Mouse (Mus musculus) neural tube, embryonic 11.5 days (tissue): ENCODE measurements around the gene Vps11. TPM values are rescaled to one million over a fixed set of nuclear protein-coding genes. Genes with fewer than 3 reads are reported as not detected.

Experiments used
- ATAC-seq: fragments of 200-750 bp; cut with Nextera tagmentation; 2 replicates; pipeline ENCODE4 v1.8.0; 2017; ENCODE audit warnings: moderate number of reproducible peaks, mild to moderate bottlenecking, moderate TSS enrichment, moderate library complexity; ENCODE audit not compliant: insufficient read depth, low FRiP score, low TSS enrichment
- DNase-seq: peaks from one replicate; pipeline ENCODE4 v3.0.0-alpha.2; 2015; ENCODE audit warnings: low spot score
- H3K27ac ChIP-seq: fragments of 300-500 bp; sonication (generic); 2 replicates; pipeline ENCODE4 v1.5.1; 2014; ENCODE audit warnings: low read depth, mild to moderate bottlenecking, low read length
- H3K27me3 ChIP-seq: fragments of 300-500 bp; sonication (generic); 2 replicates; pipeline ENCODE4 v1.6.1; 2014; ENCODE audit warnings: mild to moderate bottlenecking, low read length, mixed read lengths; ENCODE audit not compliant: control insufficient read depth, insufficient read depth
- H3K36me3 ChIP-seq: fragments of 300-500 bp; sonication (generic); 2 replicates; pipeline ENCODE4 v1.6.1; 2014; ENCODE audit warnings: mild to moderate bottlenecking, low read length, moderate library complexity, mixed read lengths; ENCODE audit not compliant: control insufficient read depth, insufficient read depth
- H3K4me1 ChIP-seq: fragments of 300-500 bp; sonication (generic); 2 replicates; pipeline ENCODE4 v1.6.1; 2014; ENCODE audit warnings: low read length, mixed read lengths; ENCODE audit not compliant: control insufficient read depth, insufficient read depth
- H3K4me2 ChIP-seq: fragments of 300-500 bp; sonication (generic); 2 replicates; pipeline ENCODE4 v1.6.1; 2014; ENCODE audit warnings: low read depth, mild to moderate bottlenecking, moderate library complexity
- H3K4me3 ChIP-seq: fragments of 300-500 bp; sonication (generic); 2 replicates; pipeline ENCODE4 v1.5.1; 2014; ENCODE audit warnings: low read depth, low read length
- H3K9ac ChIP-seq: fragments of 300-500 bp; sonication (generic); 2 replicates; pipeline ENCODE4 v1.6.1; 2014; ENCODE audit warnings: mild to moderate bottlenecking, low read length
- H3K9me3 ChIP-seq: fragments of 300-500 bp; sonication (generic); 2 replicates; pipeline ENCODE4 v1.6.1; 2016; ENCODE audit warnings: low read length; ENCODE audit not compliant: control insufficient read depth
- WGBS: fragments of 180-500 bp; shearing (Covaris S2); extraction: QIAGEN DNeasy Blood & Tissue Kit; methylation state at CpG from one replicate; pipeline ENCODE4 v1.1.7; 2014; 5-methylcytosine and 5-hydroxymethylcytosine counted together
- polyA plus RNA-seq: library from polyadenylated mRNA; unstranded; fragments of >200 nt; fragmentation: Nextera tagmentation; extraction: Ambion mirVana; gene quantifications from 2 replicates; pipeline ENCODE4 v1.2.1, GENCODE M21; 2014

The Vps11 gene
- polyA plus RNA-seq, 1 experiment from 2014 or later: 32.9 TPM

- 0% methylated on average over 47 of the region's 50 CpGs for WGBS
- peak overlapping the region; percentile 97 for H3K9ac ChIP-seq
- no peaks in the 10 kb centered on the region for H3K27me3 ChIP-seq
- peak overlapping the region; percentile 98 for H3K4me3 ChIP-seq
- peaks cover 6% of the 10 kb centered on the region for H3K4me1 ChIP-seq
- peaks cover 20% of the 10 kb centered on the region for H3K36me3 ChIP-seq
- H3K27ac ChIP-seq: peak overlapping the region; percentile 93
- no peaks in the 10 kb centered on the region for H3K9me3 ChIP-seq
- DNase-seq (peak; percentile 51), ATAC-seq (no peak; the same call in 1 of the 2 replicates)
- H3K4me2 ChIP-seq: peak overlapping the region; percentile 53
Measured at GRCm38 (mm10) chr9:44335331-44336092, 26.0 kb downstream of the Vps11 start.

DNA sequence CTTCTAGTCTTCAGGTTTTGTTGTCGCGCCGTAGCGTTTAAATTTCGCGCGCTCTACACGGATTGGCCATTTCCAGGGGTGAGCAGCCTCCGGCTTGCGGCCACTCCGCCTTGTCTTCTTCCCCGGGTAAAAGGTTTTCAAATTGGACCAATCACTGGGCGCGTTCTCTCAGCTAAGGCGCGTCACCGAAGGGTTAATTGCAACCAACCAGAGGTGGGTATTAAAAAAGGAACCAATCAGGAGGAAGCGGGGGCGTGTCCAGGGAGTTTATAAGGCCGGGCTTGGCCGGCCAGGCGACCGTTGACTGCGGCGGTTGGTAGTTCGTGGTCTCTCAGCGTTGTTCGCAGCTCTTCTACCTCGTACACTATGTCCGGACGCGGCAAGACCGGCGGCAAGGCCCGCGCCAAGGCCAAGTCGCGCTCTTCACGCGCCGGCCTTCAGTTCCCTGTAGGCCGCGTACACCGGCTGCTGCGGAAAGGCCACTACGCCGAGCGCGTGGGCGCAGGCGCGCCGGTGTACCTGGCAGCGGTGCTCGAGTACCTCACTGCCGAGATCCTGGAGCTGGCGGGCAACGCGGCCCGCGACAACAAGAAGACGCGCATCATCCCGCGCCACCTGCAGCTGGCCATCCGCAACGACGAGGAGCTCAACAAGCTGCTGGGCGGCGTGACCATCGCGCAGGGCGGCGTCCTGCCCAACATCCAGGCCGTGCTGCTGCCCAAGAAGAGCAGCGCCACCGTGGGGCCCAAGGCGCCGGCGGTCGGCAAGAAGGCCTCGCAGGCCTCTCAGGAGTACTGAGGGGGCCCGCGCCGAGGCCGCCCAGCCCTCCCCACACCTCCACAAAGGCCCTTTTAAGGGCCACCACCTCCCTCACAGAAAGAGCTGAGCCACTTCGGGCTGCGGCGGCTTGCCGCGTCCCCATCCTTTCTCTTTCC lies 26.8 kb downstream of the Vps11 start, which contains the start of gene H2afx:
Gene H2afx (plus strand): TSS at position 299 of the 935 bp plus-strand sequence.
- peak; percentile 98 for DNase-seq
- peaks cover 20% of the 10 kb centered on the region for H3K36me3 ChIP-seq

DNA sequence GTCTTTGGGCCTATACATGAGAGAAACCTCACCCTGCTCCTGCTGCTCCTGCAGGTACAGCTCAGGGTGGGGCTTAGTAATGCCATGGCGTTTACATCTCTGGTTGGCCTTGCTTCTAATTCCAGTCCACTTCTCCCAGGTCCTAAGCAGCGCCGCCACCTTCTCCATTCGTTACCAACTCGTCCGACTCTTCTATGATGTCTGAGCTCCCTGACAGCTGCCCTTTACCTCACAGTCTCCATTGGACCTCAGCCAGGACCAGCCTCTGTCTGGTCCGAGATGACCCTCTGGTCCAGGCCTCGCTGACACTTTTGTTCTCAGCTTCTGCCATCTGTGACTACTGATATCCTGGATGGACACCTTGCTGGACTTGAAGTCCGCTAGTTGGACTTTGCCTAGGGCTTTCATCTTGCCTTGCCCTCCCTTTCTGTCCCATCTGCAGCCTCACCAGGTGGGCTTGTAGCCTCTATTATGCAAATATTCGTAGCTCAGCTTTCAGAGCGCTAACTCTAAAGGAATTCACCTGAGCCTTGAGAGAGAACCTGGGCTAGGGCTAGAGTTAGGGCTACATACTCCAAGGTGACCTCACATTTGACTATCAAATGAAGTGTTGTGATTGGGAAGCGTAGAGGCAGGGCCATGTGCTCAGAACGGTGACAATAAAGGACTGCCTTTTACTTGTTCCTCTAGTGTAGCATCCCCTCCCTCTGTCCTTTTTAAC lies 28.4 kb downstream of the Vps11 start:
- no peaks in the 10 kb centered on the region for H3K9me3 ChIP-seq
- DNase-seq (no peak), ATAC-seq (no peak)
- WGBS: 93% methylated on average over 13 of the region's 13 CpGs
- peaks cover 20% of the 10 kb centered on the region for H3K36me3 ChIP-seq
- no peak overlapping the region for H3K4me3 ChIP-seq
- no peak overlapping the region for H3K9ac ChIP-seq
- peaks cover 6% of the 10 kb centered on the region for H3K4me1 ChIP-seq
- no peak overlapping the region for H3K27ac ChIP-seq
- H3K27me3 ChIP-seq: no peaks in the 10 kb centered on the region
- H3K4me2 ChIP-seq: no peak overlapping the region

More for the DNA sequence above, 26.8 kb downstream of the Vps11 start, which contains the start of gene H2afx:
- peak within 1 kb of the TSS; percentile 98 for H3K4me3 ChIP-seq
- peak within 1 kb of the TSS; percentile 53 for H3K4me2 ChIP-seq
- no peaks in the 10 kb centered on the region for H3K27me3 ChIP-seq
- H3K4me1 ChIP-seq: peaks cover 6% of the 10 kb centered on the region
- no peaks in the 10 kb centered on the region for H3K9me3 ChIP-seq
- peak within 1 kb of the TSS; percentile 93 for H3K27ac ChIP-seq
- H3K9ac ChIP-seq: peak within 1 kb of the TSS; percentile 97
- WGBS: under 1% methylated on average over 87 of the region's 91 CpGs
- peak; percentile 96 for ATAC-seq

GRCm38 (mm10) chr9:44330736-44331135 lies 30.7 kb downstream of the Vps11 start:
- Histone ChIP-seq H3K27me3 (no peaks in the 10 kb centered on the region), H3K27ac (no peak overlapping the region), H3K36me3 (peaks cover 20% of the 10 kb centered on the region), H3K4me3 (no peak overlapping the region), H3K4me1 (peaks cover 5% of the 10 kb centered on the region; the same call in 1 of the 2 replicates), H3K9ac (no peak overlapping the region), H3K9me3 (no peaks in the 10 kb centered on the region), H3K4me2 (no peak overlapping the region)
- WGBS: 97% methylated on average over 6 of the region's 6 CpGs
- DNase-seq: no peak
- ATAC-seq: no peak

GRCm38 (mm10) chr9:44327926-44328325 lies 33.5 kb downstream of the Vps11 start:
- DNase-seq: no peak
- Histone ChIP-seq H3K9ac (no peak overlapping the region; the same call in 1 of the 2 replicates), H3K4me2 (peak overlapping the region; percentile 81), H3K27ac (no peak overlapping the region), H3K9me3 (no peaks in the 10 kb centered on the region), H3K36me3 (peaks cover 11% of the 10 kb centered on the region), H3K4me3 (peak overlapping the region; percentile 84; the same call in 1 of the 2 replicates), H3K4me1 (peaks cover 5% of the 10 kb centered on the region; the same call in 1 of the 2 replicates), H3K27me3 (no peaks in the 10 kb centered on the region)
- 92% methylated on average over 5 of the region's 5 CpGs for WGBS
- ATAC-seq: no peak

GRCm38 (mm10) chr9:44327064-44327711 lies 34.3 kb downstream of the Vps11 start:
- under 1% methylated on average over 22 of the region's 22 CpGs for WGBS
- Histone ChIP-seq H3K4me2 (peak overlapping the region; percentile 81), H3K4me3 (peak overlapping the region; percentile 84), H3K27ac (peak overlapping the region; percentile 84), H3K4me1 (peaks cover 5% of the 10 kb centered on the region; the same call in 1 of the 2 replicates), H3K27me3 (no peaks in the 10 kb centered on the region), H3K9me3 (no peaks in the 10 kb centered on the region), H3K36me3 (peaks cover 6% of the 10 kb centered on the region), H3K9ac (peak overlapping the region; percentile 92)
- peak; percentile 40 for DNase-seq
- ATAC-seq: peak; percentile 51

DNA sequence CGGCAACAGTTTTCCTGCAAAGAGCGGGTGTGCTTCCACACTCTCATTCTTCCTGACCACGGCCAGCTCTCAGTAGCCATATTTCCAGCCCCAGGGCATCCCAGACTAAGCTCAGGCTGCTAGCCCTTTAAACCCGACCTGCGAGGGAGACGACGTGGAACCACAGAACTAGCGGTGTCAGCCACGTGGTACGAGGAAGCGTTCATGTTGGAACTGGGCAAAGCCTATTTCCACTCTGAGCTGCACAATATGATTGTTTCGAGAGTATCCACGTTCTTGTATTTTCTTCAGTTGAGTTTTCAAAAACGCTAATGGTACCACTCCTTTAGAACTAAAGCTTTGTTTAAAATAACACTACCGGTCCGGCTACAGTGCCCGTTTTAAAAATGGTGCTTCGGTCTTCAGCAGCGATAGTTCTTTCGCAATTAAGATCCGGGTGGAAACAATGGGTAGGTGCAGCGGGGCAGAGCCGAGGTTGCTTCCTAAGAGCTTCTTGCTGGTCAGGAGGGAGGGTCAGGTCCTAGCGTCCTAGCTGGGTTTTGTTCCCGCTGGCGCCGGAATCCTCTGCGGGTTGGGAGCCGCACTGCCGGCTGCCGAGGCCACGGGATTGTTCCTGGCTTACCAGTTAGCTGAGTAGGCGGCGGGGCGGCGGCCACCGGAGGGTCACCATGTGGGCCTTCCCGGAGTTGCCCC lies 35.0 kb downstream of the Vps11 start:
- Histone ChIP-seq H3K4me3 (peak overlapping the region; percentile 84), H3K4me1 (peaks cover 5% of the 10 kb centered on the region; the same call in 1 of the 2 replicates), H3K27ac (peak overlapping the region; percentile 84), H3K4me2 (peak overlapping the region; percentile 81), H3K9ac (peak overlapping the region; percentile 92), H3K27me3 (no peaks in the 10 kb centered on the region), H3K36me3 (peaks cover 1% of the 10 kb centered on the region), H3K9me3 (no peaks in the 10 kb centered on the region)
- peak; percentile 90 for ATAC-seq
- WGBS: under 1% methylated on average over 38 of the region's 38 CpGs
- peak; percentile 82 for DNase-seq
